Mouse (Mus musculus): Measurements from ENCODE around the gene Prdm5.
A peak's percentile ranks its signal among the peaks of the same experiment; 100 is the strongest.

Gene Prdm5

DNA sequence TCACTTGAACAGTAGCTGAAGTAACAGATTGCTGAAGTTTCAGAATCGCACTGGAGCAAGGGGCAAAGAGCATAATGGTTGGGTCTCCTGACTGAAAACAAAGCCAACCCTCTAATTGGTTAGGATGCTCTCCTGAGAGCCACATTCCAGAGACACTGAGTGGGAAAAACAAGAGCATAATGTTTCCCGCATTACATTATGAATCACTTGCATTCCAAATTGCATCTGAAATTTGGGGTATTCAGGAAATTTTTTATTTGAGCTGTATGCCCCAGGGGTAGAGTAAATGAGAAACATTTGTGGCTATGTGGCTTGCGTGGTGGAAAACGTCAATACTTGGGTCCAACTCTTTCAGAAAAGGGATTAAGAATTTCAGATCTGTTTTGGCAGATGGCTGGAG, 55.2 kb downstream of the Prdm5 start:
- DNase-seq, result no peak

DNA sequence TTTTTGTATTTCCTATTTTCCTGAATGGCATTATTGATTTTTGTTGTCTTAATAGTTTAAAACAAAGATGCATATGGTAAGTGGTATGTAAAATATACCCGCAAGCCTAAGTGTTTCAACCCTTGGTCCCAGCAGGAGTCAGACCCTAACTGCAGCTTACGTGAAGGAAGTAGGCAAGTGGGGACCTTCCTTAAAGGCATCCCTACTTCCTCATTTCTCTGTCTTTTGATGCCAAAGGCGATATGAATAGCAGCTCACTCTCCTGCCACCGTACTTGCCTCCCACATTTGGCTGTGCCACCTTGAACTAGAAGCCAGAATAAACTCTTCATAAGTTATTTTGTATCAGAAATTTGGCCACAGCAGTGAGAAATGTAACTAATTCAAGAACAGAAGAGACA, 63.8 kb downstream of the Prdm5 start:
- no peak for DNase-seq

DNA sequence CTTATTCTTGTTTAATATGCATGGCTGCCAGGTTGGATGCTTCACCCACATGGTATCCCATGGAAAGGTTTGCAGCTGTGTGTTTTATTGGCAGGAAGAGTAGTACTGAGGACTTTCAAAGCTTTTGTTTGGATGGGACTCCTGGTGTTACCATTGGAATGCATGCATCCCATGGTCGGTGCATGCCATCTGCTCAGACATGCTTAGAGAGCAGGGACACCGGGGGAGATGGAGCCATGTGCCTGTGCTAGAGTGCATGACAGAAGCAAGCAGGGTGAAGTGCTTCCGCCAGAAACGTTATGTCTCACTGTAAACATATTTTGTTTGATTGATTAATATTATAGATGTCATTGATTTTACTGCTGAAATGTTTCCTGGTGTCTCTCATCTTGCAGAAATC, 70.3 kb downstream of the Prdm5 start:
- DNase-seq, result no peak

DNA sequence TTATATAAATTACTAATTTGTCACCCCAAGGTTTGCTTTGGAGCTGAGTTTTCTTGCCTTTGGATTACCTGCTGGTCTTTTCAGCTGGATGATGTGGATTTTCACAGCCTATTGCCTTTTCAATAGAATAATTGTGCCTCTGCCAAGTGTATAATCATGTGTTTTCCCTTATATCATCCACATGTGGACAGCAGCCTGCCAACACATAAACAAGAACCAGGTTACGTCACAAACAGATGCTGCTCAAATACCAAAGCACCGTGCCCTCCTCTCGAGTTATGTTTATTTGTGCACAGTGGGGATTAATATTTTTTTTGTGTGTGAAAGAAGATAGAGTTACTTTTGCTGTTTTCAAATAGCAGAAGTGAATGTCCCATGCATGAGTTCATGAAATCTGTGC, 70.9 kb downstream of the Prdm5 start:
- no peak for DNase-seq

DNA sequence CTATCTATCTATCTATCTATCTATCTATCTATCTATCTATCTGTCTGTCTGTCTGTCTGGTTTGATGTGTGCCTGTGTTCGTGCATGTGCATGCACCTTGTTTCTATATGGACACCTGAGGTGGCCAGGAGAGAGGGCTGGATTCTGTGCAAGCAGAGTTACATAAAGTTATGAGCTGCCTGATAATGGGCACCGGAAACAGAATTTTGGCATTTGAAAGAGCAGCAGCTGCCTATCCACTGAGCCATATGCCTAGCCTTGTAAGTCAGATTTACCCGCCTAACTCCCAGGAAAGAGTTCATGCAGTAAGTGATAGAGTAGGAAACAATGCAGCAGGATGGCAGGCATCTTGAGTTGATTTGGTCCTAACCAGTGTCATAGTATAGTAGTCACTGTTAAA, 71.4 kb downstream of the Prdm5 start:
- no peak for DNase-seq

DNA sequence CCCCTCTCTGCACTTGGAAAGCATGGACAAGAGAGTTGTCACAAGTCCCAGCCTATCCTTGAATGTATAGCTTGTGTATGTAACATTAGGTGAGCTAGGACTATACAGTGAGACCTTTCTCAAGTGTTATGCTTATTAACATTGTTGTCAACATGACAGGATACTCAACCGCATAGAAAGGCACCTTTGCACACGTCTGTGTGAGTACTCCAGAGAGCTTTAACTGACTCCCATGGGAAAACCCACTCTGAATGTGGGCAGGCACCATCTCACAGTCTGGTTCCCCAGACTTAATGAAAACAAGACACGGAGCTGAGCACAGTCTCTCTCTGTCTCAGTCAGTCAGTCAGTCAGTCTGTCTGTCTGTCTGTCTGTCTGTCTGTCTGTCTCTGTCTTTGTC, 75.2 kb downstream of the Prdm5 start:
- DNase-seq, result no peak

DNA sequence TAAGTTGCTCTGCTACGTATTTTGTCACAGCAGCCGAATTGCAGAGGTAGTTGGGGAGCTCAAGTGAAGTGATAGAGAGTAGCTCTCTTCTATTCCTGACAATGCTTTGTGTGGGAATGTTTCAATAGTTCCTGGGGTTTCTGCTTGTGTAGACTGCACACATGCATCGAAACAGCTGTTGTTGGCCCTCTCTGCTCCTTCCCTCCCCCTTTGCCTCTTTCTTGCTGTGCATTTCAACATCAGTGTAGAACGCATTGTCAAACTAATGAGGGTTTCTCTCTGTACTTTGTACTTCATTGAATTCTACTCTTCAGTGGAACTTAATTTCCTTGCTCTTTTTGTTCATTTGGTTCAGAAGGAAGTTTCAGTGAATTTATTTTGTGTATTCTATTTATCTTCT, 75.8 kb downstream of the Prdm5 start:
- DNase-seq, result no peak

DNA sequence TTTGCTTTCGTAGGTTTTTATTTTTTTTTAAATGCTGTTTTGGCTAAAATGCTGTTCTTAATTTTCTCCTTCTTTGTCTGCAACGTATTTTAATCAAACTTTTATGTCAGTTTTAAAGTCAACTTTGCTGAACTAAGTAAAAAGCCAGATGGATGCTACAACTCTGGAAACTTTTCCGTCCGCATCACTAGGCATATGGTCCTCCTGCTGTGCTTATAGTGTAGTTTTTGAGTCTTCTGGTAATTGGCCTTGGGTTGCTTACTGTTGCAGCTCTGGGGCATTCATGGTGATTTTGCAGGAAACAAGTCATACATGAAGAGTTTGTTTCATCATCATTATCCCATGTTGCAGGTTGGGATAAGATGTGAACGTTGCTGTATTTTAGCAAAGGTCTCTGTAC, 81.8 kb downstream of the Prdm5 start:
- DNase-seq, result no peak

DNA sequence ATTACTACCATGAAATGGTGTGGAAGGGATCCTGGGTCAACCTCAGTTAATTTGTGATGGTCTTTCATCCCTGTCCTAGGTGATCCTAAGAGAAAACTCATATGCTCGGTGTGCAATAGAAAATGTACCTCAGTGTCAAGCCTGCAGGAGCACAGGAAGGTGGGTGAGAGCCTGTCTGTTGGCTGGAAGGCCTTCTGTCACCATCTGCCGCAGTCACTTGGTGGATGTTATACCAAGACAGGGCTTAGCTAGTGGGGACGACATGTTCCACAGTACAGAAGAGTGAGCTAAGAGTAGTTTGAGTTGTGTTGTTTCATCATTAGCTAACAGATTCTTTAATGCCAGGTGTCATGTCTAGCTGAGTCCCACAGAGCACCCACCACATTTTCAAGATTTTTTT, 84.0 kb downstream of the Prdm5 start:
- DNase-seq, result no peak

DNA sequence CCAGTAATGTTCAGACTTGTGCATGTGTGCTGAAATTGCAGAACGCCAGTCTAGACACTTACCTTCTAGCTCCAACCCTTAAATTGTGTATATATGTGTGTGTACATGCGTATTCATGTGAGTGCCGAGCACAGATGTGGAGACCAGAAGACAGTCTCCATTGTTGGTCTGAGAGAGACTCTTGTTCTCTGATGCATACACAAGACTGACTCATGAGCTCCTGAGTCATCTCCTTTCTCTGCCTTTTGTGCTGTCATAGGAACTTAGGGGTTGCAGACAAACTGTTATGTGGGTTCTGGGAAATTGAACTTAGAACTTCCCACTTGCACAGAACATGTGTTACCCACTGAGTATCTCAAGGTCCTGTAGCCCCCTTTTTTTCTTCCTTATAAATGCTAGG, 85.4 kb downstream of the Prdm5 start:
- DNase-seq, result no peak

DNA sequence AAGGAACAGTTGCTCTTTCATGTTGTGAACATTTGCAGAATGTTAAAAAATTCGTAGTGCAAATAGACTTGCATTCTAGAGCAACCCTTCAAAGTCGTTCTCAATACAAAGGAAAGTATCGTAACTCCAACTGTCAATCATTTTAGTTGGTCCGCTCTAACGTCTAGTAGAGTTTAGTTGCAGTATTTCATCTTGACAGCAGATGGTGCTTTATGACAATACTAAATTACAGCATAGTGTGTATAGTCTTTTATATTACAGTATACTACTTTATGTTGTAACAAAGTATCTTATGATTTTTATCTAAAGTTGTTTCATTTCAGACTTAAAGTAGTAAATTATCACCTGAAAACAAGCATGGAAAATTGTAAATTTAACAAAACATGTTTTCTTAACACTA, 86.1 kb downstream of the Prdm5 start:
- DNase-seq, result no peak

DNA sequence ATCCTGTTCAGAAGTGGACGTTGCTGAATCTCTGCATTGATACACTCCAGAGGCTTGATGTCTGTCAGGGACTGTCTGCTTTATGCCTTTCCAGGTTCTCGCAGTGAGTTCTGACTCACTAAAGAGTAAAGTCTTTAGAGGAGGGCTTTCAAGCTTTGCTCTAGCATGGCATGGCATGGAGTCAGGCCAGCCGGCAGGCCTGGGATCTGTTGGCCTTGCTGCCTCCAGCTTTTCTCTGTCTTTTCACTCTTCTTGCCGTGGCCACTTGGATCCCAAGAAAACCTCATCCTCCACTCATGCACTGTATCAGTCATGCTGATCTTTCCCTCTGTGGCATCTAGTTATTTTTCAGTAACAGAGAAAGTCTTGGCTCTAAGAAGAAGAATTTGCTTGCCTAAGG, 87.1 kb downstream of the Prdm5 start:
- no peak for DNase-seq

DNA sequence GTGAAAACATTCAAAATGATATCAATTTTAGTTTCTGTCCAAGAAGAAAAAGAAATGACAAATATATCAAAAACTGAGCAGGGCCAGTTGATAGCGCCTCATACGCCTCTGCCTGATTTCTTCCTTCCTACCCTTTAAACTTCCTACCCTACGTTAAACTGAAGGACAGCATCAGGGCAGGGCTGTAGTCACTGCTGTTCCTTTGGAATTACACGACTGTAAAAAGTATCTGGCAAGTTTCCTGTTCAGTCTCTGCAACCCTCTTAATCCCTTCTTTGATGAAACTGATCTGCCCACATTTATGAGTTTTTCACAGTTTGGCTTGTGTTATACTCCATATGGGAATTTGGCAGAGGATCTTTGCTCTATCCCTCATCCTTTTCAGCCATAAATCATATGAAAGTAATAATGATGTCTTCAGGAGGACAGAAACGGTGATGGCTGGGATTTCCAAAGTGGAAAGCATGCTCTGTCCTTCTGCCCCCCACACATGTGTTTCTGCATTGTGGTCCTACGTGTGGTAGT, 93.0 kb downstream of the Prdm5 start:
- no peak for DNase-seq

DNA sequence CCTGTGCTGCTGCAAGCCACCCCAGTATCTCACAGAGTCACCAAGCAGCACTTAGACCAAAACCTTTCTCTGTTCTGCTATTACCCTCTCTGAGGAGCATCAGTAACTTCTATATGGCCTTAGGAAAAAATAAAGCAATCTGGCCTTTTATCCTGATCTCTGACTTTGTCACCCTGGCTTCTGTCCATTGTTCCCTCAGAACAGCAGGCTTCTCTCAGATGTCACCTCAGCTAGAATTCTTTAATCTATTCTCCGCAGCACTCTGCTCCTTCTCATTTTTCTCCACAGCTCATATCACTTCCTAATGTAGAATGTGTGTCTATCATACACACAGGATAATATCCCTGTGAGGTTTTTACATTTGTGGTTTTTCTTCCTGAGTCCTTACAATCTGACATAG, 99.5 kb downstream of the Prdm5 start:
- peak in 1 of 2 experiments; percentile 34 for DNase-seq

DNA sequence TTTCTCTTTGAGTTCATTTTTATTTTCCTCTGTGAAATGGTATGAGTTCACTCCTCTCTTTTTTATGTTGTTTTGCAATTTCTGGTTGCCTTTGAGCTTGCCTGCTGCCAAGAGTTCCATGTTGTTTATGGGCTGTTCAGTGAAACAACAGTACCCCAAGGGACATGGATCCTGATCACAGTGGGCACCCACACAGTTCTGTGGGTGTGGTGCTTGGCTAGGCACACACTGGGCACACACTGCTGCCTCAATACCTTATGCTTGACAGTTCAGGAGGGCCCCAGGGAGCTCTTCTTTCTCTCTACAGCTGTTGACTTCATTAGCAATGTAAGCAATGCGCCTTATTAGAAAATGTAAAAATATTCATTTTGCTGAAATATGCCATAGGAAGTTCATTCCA, 110.0 kb downstream of the Prdm5 start:
- no peak for DNase-seq

DNA sequence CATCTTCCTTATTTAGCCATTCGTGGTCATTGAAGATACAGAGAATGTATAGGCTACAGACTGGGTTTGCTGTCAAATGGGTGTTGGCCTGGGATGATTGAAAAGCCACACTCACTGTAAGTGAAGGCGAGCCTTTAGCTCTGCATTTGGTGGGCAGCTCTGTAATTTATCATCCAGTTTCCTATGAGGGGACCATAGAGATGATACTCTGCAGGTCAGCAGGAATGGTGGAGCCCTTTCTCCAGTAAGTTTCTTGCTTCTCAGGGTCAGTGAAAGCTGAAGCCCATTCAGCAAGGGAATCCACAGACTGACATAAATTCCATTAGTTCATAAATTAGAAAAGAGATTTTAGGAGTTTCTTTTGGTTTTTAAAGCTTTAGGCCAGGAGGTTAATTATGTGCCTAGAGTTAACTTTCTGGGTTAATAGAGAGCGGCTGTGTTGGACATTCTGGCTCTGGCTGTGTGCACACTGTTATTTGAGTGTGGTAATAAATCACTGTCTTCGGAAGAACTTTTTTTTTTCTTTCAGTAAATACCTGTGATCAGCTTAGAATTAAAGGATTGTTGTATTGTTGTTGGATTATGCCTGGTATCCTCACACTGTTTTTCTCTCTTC, 113.4 kb downstream of the Prdm5 start:
- no peak for DNase-seq

DNA sequence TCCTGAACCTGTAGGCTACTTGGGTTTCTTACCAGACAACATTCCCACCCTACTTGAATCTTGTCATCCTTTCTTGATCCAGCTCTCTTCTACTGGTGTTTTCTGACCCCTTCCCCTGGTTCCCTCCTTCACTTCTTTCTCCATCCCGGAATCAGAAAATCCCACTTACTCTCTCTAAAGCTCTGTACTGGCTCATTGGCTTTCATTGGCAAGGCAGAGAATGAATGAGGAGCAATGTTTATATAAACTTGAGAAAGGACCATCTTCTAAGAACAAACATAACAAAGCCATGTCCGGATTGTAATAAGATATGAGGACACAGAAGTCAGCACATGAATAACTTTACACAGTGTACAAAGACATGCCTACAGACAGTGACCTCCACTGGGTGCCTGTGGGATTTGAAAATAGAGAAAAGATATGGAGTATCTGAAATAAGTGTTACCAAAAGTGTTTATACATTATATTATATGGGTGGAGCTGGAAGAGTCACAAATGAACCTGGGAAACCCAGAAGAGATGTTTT, 127.9 kb downstream of the Prdm5 start:
- DNase-seq, result no peak

DNA sequence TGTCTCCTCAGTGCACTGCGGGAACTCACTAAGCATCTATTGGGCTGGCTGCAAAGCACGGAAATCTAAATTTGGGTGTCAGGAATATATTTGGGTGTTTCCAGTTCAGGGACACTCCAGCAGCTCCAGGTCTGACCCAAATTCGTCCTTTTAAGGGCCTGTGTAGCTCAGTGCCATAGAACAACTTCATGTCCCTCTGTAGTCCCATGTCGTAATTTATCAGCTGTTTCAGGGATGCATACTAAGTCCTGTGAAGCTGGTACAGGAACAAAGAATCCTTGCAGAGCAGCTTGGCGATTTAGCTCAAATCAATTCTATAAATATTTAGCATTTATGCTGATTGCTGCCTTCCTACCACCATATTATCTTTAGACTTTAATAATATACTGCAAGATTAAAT, 136.6 kb downstream of the Prdm5 start:
- DNase-seq, result no peak

DNA sequence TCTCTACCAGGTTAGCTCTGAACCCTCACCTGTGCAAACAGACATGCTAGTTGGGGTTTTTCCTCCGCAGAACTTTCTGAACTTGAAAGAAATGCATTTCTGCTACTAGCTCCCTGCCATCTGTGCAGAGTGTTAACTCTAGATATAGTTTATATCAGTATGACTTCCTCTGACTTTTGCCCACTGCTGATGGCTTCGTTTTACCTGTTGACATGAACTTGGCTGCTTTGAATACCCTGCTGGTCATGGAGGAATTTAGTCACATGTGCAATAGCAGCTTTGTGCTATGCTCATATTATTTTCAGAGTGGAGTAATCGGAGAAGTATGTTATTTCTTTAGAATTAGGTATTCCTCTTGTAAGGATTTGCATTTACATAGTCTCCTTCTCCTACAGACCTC, 142.9 kb downstream of the Prdm5 start:
- no peak for DNase-seq

DNA sequence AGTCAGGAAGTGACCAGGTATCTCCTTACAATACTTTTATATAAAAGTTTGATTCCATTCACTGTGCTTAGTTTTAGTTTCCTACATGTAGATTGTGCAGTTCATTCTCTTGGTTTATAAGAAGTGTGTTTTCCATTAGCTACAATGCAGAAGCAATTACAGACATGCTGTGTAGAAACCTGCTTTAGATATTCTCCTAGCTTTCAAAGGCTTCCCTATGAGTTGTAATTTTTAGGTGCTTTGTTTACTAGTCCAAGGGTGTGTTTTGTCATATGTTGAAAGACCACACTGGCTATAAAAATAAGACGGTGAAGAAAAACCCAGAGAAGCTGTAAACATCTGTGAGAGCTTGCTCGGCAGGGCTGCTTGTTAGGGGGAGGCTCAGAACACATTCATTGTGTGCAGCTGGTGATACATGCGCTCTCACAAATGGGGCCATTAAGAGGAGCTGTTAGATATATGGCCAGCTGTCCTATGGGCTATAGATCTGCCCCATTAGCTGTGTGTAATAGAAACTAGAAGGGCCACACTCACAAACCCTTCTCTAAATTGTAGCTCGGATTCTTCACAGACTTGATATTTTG, 144.8 kb downstream of the Prdm5 start:
- DNase-seq, result no peak

DNA sequence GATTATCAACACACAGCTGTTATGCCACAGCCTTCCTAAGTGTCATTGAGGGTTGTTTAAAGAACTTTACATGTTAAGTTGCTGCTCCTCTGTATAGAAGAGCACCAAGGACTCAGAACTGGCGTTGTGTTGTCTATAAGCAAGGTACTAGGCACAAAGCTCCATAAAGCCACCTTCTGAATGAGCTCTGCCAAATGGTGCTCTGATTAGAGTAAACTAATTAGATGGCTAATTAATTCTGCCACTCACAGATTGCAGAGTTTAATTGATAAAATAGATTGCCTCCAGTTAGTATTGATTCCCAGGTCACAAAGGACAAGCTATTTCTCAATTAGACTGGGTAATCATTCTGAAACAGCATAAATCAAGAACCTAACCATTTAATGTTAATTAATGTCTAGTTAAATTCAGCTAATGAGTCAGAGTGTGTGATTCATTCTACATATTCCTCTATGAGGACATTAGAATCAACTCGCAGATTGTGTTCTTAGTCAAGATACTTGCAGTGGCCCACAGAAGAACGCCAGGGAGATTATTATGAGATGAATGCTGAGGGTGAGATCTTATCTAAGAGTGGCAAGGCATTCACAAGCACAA, 147.0 kb downstream of the Prdm5 start:
- no peak for DNase-seq

DNA sequence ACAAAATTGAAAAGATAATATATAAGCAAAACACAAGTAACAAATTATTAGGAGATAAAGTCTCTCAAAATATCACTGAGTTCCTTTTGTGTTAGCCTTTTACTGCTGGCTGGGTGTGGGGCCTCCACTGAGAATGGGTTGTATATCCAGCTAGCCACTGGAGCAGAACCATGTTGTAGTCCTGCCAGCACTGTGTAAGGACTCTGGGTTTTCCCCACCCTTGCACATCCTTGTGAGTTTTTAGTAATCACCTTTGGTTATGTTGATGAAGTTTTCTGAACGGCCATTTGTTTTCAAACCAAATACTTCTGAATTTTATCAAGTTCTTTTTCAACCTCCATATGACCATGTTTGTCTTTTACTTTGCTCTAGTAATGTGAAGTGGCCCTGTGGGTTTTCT, 151.7 kb downstream of the Prdm5 start:
- DNase-seq, result no peak

DNA sequence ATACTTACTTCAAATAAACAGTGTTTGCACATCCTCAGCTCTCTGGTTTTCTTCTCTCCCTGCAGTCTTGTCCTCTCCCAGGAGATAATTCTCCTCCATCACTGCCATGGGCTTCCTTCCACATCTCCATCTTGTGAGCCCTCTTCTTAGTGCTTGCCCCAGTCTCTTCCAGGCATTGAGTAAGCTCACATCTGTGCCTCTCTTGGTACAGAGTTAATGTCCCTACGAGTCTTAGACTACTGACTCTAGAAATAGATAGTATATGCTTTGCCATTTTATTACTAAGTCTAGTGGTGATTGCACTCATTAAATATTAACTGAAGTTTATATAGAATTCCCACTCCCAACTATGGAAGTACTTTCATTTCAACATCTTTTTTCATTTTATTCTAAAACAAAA, 154.0 kb downstream of the Prdm5 start:
- DNase-seq, result no peak

DNA sequence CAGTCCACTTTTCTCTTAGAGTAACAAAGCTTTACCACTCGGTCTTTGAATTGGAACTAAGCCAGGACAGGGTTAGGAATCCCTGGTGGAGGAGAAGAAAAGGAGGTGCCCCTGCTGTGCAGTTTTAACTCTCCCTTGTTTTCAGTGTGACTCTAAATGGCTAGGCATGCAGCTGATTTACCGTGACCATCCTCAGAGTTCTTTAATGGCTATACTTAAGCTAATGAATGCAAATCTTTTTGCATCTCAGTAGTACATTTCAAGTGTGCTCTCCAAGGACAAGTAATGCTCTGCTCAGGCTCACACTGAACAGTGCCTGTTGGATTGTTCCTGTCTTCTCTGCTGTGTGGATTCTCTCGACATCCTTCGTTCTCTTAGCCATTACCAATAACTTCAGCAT, 154.4 kb downstream of the Prdm5 start:
- no peak for DNase-seq
